Mouse (Mus musculus) liver, postnatal 0 days (tissue): ENCODE measurements around the gene Csk. TPM values are rescaled to one million over a fixed set of nuclear protein-coding genes. Genes with fewer than 3 reads are reported as not detected.

Source experiments
- ATAC-seq: fragments of 200-750 bp; cut with Nextera tagmentation; 2 replicates; pipeline ENCODE4 v1.8.0; 2017; ENCODE audit warnings: mild to moderate bottlenecking, moderate library complexity
- DNase-seq: peaks from one replicate; pipeline ENCODE4 v3.0.0-alpha.2; 2016
- H3K27ac ChIP-seq: fragments of 300-500 bp; sonication (generic); 2 replicates; pipeline ENCODE4 v1.5.1; 2014; ENCODE audit warnings: antibody characterized with exemption, moderate library complexity, mild to moderate bottlenecking, low read depth
- H3K27me3 ChIP-seq: fragments of 300-500 bp; sonication (generic); 2 replicates; pipeline ENCODE4 v1.6.1; 2014; ENCODE audit warnings: low read length, control low read depth, mixed read lengths; ENCODE audit not compliant: insufficient read depth
- H3K36me3 ChIP-seq: fragments of 300-500 bp; sonication (generic); replicated peaks from 2 replicates; pipeline ENCODE4 v1.6.1; 2014; ENCODE audit warnings: mild to moderate bottlenecking, control low read depth, low read length, moderate library complexity, mixed read lengths; ENCODE audit not compliant: insufficient read depth
- H3K4me1 ChIP-seq: fragments of 300-500 bp; sonication (generic); 2 replicates; pipeline ENCODE4 v1.6.1; 2014; ENCODE audit warnings: antibody characterized with exemption, mild to moderate bottlenecking, control low read depth; ENCODE audit not compliant: insufficient read depth
- H3K4me2 ChIP-seq: fragments of 300-500 bp; sonication (generic); 2 replicates; pipeline ENCODE4 v1.6.1; 2014; ENCODE audit warnings: low read depth, mild to moderate bottlenecking, low read length, moderate library complexity, mixed read lengths
- H3K4me3 ChIP-seq: fragments of 300-500 bp; sonication (generic); 2 replicates; pipeline ENCODE4 v1.5.1; 2014; ENCODE audit warnings: low read depth, low read length
- H3K9ac ChIP-seq: fragments of 300-500 bp; sonication (generic); replicated peaks from 2 replicates; pipeline ENCODE4 v1.6.1; 2014; ENCODE audit warnings: mild to moderate bottlenecking, moderate library complexity
- H3K9me3 ChIP-seq: fragments of 300-500 bp; sonication (generic); 2 replicates; pipeline ENCODE4 v1.6.1; 2016; ENCODE audit warnings: mild to moderate bottlenecking, control low read depth, low read length, mixed read lengths
- CTCF ChIP-seq: sonication (generic); IDR thresholded peaks from 2 replicates; pipeline ENCODE4 v1.5.1; 2016; ENCODE audit warnings: antibody characterized with exemption, low read depth
- EP300 ChIP-seq: IDR thresholded peaks from 2 replicates; pipeline ENCODE4 v1.6.1; 2016; ENCODE audit warnings: antibody characterized with exemption, low read depth, mild to moderate bottlenecking
- WGBS: fragments of 180-500 bp; shearing (Covaris S2); extraction: QIAGEN DNeasy Blood & Tissue Kit; methylation state at CpG from one replicate; pipeline ENCODE4 v1.1.7; 2014; ENCODE audit not compliant: insufficient replicate concordance; 5-methylcytosine and 5-hydroxymethylcytosine counted together
- polyA plus RNA-seq: library from polyadenylated mRNA; unstranded; fragments of >200 nt; fragmentation: Nextera tagmentation; extraction: Ambion mirVana; gene quantifications from 2 replicates; pipeline ENCODE4 v1.2.1, GENCODE M21; 2015

Gene Csk
- polyA plus RNA-seq, 1 experiment from 2014 or later: 15.5 TPM

DNA sequence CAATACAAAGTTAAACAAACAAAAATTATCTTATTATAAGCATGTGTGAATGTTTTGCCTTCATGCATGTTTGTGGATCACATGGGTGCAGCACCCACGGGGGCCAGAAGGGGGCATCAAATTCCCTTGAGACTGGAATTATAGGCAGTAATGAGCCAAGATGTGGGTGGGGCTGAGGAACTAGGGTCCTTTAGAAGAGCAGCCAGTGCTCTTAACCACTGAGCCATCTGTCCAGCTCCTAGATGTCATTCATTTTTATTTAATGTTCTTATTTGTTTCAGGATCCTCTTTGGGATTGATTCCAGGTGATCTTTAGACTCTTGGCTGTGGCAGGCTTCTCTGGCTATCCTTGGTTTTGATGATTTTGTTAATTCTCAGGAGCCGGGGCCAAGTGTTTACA is 34.7 kb upstream of the Csk start:
- no peak overlapping the region for H3K27ac ChIP-seq
- peak; percentile 56 for DNase-seq

DNA sequence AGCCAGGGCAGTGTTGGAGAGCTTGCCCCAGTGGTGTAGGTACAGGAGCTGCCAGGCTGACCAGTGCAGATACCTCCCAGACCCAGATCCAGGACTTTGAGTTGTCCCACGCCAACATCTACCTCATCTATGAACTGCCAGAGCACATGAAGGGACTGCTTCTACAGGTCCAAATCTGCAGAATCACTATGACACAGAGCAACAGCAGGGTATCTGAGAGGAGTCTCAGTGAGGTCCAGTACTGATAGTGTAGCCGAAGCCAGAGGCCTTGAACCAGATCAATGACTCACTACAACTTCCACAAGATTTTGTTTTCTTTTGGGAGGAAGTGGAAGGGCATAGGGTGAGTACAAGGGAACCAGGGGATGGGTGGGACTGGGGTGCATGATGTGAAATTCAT is 34.3 kb upstream of the Csk start, which contains the start of gene Cyp1a1:
Gene Cyp1a1, plus strand, starts transcription at position 178 of the 400 bp plus-strand sequence.
- ATAC-seq (no peak), DNase-seq (no peak)
- no peak within 1 kb of the TSS for H3K4me2 ChIP-seq
- 75% methylated on average over 2 of the region's 2 CpGs for WGBS
- H3K27ac ChIP-seq: no peak within 1 kb of the TSS
- no peaks in the 10 kb centered on the region for H3K27me3 ChIP-seq
- no peak within 1 kb of the TSS for H3K9ac ChIP-seq
- peaks cover 3% of the 10 kb centered on the region; the same call in 1 of the 2 replicates for H3K4me1 ChIP-seq
- no peaks in the 10 kb centered on the region for H3K36me3 ChIP-seq
- no peak within 1 kb of the TSS for H3K4me3 ChIP-seq
- TF ChIP-seq CTCF (no peak), EP300 (no peak)
- H3K9me3 ChIP-seq: no peaks in the 10 kb centered on the region

More for the DNA sequence above, 34.7 kb upstream of the Csk start:
- ATAC-seq: no peak
- TF ChIP-seq CTCF: peak; percentile 65
- no peak for TF ChIP-seq EP300
- Histone ChIP-seq H3K36me3 (no peaks in the 10 kb centered on the region), H3K9me3 (no peaks in the 10 kb centered on the region), H3K27me3 (no peaks in the 10 kb centered on the region), H3K4me3 (no peak overlapping the region), H3K4me1 (peaks cover 3% of the 10 kb centered on the region; the same call in 1 of the 2 replicates), H3K4me2 (no peak overlapping the region), H3K9ac (no peak overlapping the region)
- 43% methylated on average over 2 of the region's 2 CpGs for WGBS

DNA sequence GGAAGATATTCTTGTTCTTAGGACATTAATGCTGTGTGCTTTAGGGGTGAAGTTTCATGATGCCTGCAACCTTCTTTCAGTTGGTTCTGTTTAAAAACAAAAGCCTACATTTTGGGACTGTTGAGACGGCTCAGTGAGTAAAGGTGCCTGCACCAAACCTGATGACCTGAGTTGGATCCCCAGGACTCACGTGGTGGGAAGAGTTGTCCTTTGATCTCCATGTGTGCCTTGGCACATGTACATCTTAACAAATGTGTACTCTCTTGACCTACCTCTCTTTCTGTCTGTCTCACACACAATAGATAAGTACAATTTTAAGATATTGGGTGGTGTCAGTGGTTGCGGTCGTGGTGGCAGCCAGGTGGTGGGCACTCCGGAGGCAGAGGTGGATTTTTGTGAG is 32.6 kb upstream of the Csk start:
- 77% methylated on average over 5 of the region's 5 CpGs for WGBS
- no peaks in the 10 kb centered on the region for H3K36me3 ChIP-seq
- no peak overlapping the region for H3K27ac ChIP-seq
- no peak for DNase-seq
- no peak for TF ChIP-seq CTCF
- TF ChIP-seq EP300: no peak
- no peak overlapping the region for H3K9ac ChIP-seq
- H3K4me2 ChIP-seq: no peak overlapping the region
- no peaks in the 10 kb centered on the region for H3K9me3 ChIP-seq
- no peak overlapping the region for H3K4me3 ChIP-seq
- no peak for ATAC-seq
- no peaks in the 10 kb centered on the region for H3K27me3 ChIP-seq
- H3K4me1 ChIP-seq: peaks cover 3% of the 10 kb centered on the region; the same call in 1 of the 2 replicates

GRCm38 (mm10) chr9:57683520-57683919 is 30.1 kb upstream of the Csk start, which contains the start of gene Cyp1a2:
Gene Cyp1a2 (minus strand): TSS chr9:57683703.
- Histone ChIP-seq H3K9me3 (no peaks in the 10 kb centered on the region), H3K27me3 (no peaks in the 10 kb centered on the region), H3K4me1 (peaks cover 3% of the 10 kb centered on the region; the same call in 1 of the 2 replicates), H3K36me3 (no peaks in the 10 kb centered on the region), H3K27ac (no peak within 1 kb of the TSS), H3K4me2 (no peak within 1 kb of the TSS), H3K4me3 (no peak within 1 kb of the TSS), H3K9ac (no peak within 1 kb of the TSS)
- no peak for DNase-seq
- peak; percentile 47; the same call in 1 of the 2 replicates for ATAC-seq
- 57% methylated on average over 5 of the region's 5 CpGs for WGBS
- TF ChIP-seq CTCF: no peak
- TF ChIP-seq EP300: no peak

DNA sequence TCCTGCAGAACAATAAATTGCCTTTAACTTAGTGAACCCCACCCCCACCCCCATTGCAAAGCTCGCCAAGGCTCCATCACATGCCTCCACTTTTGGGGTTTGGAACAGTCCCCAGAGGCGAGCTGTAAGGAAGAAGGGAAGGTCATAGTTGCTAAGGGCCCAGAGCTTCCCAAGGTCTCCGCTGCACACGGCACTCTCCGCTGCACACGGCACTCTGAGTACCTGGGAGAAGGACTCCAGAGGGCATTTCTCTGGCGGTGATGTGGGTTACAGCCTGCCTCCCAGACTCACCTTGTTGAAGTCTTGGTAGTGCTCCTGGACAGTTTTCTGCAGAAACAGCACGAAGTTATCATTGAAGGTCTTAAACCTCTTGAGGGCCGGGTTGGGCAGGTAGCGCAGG is 28.0 kb upstream of the Csk start:
- H3K36me3 ChIP-seq: no peaks in the 10 kb centered on the region
- H3K27me3 ChIP-seq: no peaks in the 10 kb centered on the region
- no peak overlapping the region for H3K4me3 ChIP-seq
- no peak for TF ChIP-seq CTCF
- no peak for TF ChIP-seq EP300
- ATAC-seq: no peak
- DNase-seq: no peak
- WGBS: 80% methylated on average over 10 of the region's 10 CpGs
- no peaks in the 10 kb centered on the region for H3K9me3 ChIP-seq
- H3K27ac ChIP-seq: no peak overlapping the region
- no peak overlapping the region for H3K9ac ChIP-seq
- peaks cover 3% of the 10 kb centered on the region; the same call in 1 of the 2 replicates for H3K4me1 ChIP-seq
- no peak overlapping the region for H3K4me2 ChIP-seq

- peaks cover 21% of the 10 kb centered on the region for H3K4me1 ChIP-seq
- no peaks in the 10 kb centered on the region for H3K27me3 ChIP-seq
- WGBS: 64% methylated on average over 5 of the region's 5 CpGs
- DNase-seq (peak; percentile 46), ATAC-seq (peak; percentile 54)
- no peak overlapping the region for H3K9ac ChIP-seq
- peak overlapping the region; percentile 20 for H3K27ac ChIP-seq
- no peaks in the 10 kb centered on the region for H3K36me3 ChIP-seq
- TF ChIP-seq CTCF (no peak), EP300 (peak; percentile 34; the same call in 1 of the 2 replicates)
- no peak overlapping the region for H3K4me3 ChIP-seq
- H3K4me2 ChIP-seq: no peak overlapping the region
- H3K9me3 ChIP-seq: no peaks in the 10 kb centered on the region
Observed at GRCm38 (mm10) chr9:57671500-57671899, 18.1 kb upstream of the Csk start.
